Mouse (Mus musculus) 3T3-L1 (cell line): ENCODE measurements around the gene Cops6.

ENCODE experiments used
- DNase-seq: peaks from one replicate; pipeline ENCODE4 v3.0.0-alpha.2; 2015; ENCODE audit warnings: low read depth, low spot score

Cops6 gene

DNA sequence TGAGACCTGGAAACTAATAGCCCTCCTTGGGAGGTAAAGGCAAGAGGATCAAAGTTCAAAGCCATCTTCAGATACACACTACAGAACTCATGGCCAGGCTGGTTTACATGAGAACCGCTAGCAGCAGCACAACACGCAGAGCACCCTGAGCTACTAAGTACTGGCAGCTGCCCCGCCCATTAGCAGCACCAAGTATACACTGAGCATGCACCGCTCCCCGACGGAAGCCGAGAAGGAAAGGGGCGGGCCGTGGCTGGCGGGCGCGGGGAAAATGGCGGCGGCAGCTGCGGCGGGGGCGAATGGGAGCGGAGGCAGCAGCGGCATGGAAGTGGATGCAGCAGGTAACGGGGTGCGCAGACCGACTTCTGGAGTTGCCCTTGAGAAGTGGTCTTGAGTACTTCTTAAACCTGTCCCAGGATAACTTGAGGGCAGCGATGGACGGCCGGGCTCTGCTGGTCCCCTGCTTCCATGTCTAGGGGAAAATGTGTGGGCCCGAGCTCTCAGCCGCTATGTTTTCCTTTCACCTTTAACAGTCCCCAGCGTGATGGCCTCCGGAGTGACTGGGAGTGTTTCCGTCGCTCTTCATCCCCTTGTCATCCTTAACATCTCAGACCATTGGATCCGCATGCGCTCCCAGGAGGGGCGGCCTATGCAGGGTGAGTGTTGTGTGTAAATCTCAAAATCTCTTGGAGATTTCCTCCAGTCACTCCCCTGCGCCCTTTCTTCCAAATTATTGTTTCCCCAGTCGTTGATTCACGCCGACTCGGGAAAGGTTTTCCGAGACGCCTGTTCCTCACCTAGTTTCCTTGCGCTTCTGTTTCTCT, at the start of gene Cops6:
TSS of gene Cops6 (plus strand) at position 230 of the 824 bp plus-strand sequence.
- DNase-seq = peak; percentile 96

DNA sequence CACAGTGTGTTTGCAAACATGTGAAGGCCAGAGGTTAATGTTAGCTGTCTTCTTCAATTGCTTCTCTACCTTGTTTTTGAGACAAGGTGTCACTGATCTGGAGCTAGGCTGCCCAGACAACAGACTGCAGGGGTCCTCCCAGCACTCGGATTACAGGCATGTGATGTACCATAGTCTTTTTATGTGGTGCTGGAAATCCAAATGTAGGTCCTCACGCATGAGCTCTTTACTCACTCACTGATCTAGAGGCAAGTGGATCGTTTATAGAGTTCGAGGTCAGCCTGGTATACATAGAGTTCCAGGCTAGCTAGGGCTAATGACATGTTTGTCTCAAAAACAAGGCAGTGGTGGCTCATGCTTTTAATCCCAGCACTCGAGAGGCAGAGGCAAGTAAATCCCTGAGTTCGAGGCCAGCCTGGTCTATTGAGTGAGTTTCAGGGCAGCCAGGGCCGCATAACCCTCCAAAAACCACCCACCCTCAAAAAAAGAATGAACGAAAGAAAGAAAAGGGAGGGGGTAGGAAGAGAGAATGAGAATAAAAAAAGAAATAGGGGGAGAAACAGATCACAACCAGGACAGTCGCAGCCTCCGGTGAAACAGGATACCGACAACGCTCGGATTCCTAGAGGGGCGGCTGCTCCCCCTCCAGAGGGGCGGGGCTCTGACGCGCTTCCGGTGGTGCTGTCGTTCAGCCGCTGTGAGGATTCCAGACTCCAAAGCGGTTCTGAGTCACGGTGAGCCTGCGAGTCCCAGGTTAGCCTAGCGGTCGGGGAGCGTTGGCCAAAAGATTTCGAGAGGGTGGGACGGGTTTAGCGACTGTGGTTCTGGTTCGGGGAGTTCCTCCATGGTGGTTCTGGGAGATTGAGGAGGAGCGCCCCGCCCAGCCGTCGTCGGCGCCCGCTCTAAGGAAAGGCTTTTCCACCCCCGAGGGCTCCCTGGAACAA, 44.3 kb upstream of the Cops6 start, which contains the start of gene Zscan21:
TSS of gene Zscan21 (plus strand) at position 649 of the 944 bp plus-strand sequence.
- peak; percentile 99 for DNase-seq

DNA sequence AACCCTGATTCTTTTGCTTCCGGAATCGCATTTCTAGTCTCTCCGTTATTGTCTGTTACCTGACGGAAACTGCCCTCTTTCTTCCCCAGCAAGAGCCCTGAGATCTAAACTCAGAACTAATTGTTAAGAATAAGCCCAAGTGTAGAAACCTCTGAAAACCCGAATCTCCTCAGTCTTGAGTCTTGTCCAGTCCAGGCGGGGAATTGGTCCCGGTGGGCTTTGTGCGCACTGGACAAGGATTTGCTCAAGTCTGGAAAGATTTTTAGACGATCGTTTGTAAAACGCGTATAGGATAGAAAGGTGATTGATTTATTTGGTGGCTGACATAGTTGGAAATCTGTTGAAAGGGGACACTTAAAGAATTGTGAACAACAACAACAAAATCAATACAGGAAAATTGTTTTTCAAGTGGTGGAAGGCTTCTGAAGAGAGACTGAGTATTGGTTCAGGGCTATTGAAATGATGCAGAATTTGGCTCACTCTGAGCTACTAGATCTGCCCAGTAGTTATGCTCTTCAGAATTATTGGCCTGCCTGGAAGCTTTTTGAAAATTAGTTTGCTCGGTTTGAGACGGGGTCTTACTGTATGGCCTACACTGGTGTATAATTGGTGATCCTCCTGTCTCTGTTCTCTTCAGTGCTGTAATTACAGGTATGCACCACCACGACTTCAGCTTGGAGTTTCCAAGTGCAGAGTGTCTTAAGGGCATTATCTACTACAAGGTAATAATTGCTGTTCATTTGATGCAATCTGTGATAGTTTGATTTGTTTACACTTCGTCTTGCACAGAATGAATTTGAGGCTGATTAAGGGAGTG, 43.5 kb upstream of the Cops6 start:
- DNase-seq = peak; percentile 70

DNA sequence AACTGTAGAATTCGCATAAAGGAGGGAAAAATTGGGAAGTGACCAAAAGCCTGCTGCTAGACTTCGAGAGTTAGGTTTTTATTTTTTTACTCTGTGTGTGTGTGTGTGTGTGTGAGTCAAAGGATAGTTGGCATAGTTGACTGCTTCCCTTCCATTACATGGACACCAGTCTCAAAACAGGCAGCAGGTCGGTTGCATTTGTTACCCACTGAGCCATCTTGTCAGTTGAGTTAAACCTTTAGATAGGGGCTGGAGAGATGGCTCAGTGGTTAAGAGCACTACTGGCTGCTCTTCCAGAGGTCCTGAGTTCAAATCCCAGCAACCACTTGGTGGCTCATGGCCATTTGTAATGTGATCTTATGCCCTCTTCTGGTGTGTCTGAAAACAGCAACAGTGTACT, 42.8 kb upstream of the Cops6 start:
- DNase-seq = no peak

DNA sequence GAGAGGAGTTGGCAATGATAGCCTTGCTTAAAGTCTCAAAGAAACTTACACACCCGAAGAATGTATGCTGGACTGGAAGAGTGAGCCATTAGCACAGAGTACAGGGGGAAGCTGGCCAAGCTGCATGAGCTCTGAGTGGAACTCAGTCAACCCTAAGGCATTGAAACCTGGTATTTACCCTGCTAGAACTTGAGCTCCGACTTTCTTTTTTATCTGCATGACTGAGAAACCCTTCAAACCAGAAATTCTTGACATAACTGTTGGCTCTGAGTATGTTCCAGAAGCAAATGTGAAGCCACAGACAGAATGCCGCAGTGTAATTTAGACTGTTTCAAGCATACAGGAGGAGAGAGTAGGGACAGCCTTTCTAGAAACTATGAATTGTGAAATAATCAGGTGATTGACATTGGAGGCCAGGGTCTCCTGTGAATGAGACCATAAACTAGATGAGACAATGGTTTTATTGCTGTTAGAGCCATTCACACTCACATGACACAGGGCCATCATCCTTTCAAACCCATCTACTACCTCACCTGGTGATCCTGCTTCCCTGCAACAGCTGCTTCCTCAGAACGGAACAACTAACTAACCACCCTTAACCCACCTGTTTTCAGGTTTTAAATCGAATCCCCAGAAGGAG, 28.3 kb upstream of the Cops6 start:
- no peak for DNase-seq

DNA sequence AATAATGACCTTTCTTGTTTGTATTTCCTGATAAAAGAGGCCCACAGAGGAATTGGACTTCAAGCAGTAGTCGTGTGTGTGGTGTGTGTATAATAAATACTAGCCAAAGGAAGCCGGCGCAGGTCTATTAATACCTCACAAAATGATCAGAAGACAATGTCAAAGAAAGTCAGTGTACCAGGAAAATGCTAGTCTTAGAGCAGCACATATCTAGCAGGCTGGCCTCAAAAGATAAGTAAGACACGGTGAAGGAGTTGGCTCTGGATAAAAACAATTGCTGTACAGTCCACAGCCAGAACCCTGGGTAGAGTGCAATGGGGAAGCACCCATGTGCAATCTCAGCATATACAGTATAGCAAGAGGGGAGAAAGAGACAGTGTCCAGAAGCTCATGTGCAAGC, 23.6 kb upstream of the Cops6 start:
- no peak for DNase-seq

DNA sequence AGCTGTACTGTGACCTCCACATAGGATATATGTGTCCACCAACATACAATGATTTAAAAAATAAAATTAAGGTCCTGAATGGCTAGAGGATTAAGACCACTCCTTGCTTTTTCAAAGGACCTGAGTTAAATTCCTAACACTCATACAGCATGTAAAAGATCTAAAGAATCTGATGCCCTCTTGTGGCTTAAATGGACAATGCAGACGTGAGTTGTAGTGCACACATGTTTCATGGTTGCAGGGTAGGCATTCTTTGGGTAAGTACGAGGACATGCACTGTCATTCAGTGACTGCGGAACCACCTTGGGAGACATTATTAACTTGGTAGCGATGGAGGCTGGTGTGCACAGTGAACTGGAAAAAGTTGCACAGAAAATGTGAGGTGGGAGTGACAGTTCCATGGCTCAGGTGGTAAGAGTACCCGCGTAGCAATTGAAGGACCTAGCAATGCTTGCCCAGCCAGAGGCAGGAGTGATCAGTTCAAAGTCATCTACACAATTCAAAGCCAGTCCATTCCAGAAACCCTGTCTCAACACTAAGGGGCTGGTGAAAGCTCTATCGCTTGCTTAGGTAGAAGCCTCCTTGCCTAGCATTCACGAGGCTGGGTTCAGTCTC, 22.8 kb upstream of the Cops6 start:
- DNase-seq = peak; percentile 86

DNA sequence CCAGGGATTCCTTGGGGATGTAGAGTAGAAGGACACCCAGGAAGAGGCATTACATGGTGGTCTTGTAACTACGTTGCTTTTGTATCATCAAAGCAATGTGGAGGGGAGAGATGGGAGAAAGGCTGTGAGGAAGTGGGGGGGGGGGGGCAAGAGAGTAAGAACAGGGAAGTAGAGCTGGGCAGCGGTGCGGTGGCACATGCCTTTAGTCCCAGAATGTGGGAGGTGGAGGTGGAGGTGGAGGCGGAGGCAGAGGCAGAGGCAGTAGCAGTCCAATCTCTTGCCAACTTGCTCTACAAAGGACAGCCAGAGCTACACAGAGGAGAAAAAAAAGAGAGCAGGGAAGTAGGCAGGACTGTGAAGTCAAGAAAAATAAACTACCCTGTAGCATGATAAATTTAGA, 22.3 kb upstream of the Cops6 start:
- no peak for DNase-seq

DNA sequence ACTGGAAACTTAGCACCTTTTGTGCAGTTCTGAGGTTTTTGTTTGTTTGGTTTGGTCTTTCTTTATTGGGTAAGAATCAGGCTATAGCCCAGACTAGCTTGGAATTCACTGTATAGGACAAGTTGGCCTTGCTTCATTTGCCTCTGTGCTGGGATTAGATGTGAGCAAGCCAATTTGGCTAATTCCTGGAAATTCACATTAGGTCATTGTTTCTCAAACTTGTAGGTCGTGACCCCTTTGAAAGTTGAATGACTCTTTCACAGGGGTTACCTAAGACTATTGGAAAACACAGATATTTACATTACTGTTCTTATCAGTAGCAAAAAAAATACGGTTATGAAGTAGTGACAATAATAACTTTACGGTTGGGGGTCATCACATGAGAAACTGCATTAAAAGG, 6.5 kb upstream of the Cops6 start:
- DNase-seq = no peak

DNA sequence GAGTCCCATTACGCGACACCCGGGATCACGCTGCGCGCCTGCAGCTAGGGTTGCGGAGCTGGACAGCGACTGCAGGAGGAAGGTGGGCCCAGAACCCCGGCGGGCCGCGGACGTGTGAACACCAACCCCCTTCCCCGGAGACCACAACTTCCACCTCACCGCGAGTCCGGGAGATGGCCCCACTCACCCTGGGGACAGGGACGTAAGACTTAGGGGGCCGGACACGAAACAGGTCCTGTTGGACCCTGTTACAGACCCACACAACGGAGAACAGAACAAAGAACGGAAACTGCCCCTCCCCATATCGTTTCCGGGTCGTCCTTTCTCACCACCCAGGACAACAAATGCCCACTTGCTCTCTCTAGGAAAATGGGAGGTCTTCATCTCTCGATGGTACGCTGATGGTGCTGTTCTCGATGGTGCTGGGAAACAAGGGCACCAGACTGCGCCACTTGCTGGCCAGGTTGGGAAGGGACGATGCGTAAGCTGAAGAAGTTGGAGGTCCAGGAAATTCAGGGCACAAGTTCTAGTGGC, 5.4 kb upstream of the Cops6 start, which contains the start of gene Zfp113:
TSS of gene Zfp113 (minus strand) at position 302 of the 534 bp plus-strand sequence.
- DNase-seq = peak; percentile 100

DNA sequence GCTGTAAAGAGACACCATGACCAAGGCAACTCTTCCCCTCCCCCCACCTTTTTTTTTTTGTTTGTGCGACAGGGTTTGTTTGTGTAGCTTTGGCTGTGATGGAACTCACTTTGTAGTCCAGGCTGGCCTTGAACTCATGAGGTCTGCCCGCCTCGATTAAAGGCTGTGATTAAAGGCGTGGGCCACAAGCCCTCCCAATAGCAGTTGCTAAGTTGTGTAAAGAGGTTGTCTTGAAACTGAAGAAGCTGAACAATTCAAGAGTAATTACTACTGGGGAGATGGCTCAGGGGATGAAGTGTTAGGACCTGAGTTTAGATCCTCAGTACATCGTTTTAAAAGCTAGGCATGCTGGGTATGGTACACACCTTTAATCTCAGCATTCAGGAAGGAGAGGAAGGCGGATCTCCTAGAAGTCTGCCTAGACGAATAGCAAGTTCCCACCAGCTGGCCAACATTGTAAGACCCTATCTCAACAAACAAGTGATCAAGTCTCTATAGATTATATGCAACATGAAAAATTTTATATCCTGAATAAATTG, 578 bp upstream of the Cops6 start:
- DNase-seq = no peak

DNA sequence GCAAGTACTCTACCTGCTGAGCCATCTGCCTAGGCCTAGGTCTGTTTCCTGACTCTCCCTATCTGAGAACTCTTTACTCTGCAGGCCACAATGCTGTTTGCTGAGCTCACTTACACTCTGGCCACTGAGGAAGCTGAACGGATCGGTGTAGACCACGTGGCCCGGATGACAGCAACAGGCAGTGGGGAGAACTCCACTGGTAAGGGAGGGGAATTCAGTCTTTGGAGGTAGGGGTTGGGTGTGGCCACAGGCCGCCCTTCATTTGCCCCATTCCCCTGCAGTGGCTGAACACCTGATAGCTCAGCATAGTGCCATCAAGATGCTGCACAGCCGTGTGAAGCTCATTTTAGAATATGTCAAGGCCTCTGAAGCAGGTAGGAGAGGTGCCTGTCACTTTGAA, 2.2 kb downstream of the Cops6 start:
- DNase-seq = no peak

DNA sequence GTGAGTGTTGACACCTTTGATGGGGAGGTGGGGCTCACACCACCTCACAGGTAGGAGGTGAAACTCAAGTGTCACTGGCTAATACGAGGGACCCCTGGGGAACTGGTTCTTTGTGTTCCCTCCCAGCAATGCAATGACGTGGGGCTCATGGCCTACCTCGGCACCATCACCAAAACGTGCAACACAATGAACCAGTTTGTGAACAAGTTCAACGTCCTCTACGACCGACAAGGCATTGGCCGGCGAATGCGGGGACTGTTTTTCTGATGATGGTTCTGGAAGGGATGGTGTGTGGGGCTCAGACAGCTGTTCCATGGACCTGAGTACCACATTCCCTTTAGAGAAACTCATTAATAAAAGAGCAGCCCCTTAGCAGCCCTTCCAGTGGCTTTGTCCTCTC, 2.7 kb downstream of the Cops6 start:
- no peak for DNase-seq

DNA sequence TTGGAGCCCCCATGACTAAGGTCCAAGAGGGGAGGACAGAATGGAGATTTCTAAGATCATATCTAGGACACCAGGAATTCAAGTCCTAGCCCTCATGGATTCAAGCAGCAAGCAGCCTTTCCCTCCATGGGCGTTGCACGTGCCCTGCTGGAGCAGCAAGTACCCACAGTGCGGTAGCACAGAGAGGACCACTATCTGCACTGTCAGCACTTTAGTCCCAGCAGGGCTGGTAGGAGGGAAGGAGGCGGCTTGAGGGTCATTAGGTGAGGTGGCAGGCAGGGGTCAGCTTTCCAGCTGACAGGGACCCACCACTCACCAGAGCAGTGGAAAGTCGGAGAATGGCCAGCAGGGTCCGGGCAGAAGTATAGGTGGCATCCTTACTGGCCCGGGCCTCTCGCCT, 4.7 kb downstream of the Cops6 start:
- DNase-seq = no peak

DNA sequence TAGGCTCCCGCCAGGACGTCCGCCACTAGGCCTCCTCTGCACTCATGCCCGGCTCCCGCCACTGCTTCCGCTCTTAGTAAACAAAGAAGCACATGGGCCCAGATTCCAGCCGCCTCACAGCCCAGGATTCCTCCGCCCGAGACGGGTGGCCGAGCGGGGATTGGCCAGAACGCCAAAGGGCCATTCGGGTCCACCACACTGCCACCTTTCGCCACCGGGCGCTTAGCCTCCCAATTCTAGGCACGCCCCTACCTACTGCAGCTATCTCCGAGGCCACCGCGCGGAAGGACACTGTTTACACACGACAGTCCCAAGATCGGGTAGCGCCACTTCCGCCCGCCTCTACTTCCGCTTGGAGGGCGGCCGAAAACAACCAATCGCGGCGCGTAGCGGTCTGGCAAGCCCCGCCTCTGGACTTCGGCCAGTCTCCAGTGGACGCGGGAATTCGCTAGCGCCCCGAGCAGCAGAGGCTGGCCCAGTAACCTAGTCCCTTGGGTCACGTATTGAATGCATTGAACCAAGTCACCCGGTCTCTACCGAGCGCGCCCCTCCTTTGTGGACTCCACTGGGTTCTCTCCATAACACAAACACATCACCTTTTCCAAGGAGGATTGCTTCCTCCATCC, 10.2 kb downstream of the Cops6 start:
- DNase-seq = peak; percentile 98

DNA sequence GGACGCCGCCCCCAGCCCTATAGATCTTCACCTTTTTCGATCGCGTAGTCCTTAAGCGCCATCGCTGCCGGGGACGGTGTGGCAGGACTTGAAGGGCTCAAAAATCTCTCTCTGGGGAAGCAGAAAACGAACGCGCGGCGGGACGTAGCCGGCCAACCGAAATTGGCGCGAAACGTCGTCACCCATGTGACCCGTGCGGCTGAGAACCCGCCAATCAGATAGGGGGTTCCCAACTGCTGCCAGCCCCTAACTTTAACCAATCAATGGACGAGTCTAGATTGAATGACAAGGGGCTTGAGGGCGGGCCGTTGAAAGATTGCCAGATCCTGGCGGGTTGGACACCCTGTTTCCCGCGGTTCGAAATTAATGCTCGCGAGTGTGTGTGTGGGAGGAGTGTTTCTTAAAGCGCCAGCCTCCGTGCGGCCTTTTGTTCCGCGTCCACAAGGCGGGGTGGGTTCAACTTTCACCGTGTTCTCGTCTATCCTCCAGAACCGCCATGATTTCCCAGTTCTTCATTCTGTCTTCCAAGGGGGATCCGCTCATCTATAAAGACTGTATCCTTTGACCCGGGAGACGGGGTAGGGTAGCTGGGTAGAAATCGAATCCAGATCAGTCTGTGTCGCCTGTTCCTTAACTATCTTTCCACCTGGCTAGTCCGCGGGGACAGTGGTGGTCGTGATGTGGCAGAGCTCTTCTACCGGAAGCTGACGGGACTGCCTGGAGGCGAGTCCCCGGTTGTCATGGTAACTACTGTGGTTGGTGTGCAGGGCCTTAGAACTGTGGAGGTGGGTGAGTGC, 11.0 kb downstream of the Cops6 start, which contains the start of the genes Ap4m1 and Mcm7:
TSS of gene Ap4m1 (plus strand) at position 308 of the 797 bp plus-strand sequence.
TSS of gene Mcm7 (minus strand) at position 728 of the 797 bp plus-strand sequence.
- DNase-seq = peak; percentile 100

DNA sequence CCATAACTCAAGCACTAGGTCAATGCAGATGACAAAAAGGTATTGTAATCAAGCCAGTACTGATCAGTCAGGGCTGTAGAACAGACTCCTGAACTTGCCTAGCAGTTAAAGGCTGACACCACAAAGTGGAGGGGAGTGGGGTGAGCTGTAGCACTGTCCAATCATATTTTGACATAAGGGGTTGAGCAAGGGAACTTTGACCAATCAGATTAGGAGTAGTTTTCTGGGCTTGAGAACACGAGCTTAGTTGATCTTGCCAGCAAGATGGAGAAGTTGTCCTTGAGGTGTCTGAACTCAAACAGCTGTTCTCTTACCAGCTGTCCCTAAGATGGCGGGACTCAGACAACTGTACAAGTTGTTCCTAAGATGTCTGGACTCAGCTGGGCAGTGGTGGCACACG, 12.3 kb downstream of the Cops6 start:
- DNase-seq = peak; percentile 50

DNA sequence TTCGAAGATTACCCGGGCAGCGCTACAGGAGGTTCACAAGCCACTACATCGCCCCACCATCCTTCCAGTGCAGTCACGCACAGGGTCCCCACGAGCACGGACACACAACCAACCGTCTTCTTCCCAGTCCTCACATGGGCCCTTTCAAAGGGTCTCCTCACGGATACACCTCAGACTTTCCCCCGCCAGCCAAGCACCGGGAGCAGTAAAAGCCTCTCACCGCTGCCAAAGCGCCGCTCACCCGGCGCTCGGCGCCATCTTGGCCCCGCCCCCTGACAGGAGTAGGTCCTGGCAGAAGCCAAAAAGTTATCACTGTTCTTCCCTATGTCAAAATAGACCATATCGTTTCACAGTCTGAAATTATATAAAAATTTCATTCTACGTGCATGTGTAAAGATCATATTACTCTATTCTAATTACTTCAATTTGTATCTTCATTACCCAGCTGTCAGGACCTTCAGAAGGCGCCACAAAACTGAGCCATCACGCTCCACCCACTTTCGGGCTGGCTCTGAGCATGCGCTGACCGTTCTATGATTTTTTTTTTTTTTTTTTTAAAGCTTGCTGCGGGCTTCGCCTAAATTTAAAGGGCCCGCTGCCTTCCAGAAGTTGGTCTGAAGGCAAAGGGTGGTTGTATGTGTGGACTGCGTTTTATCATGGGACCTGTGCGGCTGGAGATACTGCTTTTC, 26.2 kb downstream of the Cops6 start, which contains the start of the genes Taf6 and Cnpy4:
TSS of gene Taf6 (minus strand) at position 502 of the 689 bp plus-strand sequence.
TSS of gene Cnpy4 (plus strand) at position 536 of the 689 bp plus-strand sequence.
- peak; percentile 94 for DNase-seq
